Mouse (Mus musculus) E14TG2a.4 (cell line): Measurements from ENCODE around the gene Xpo6.

Source experiments
- CTCF ChIP-seq: conservative IDR thresholded peaks from 2 replicates; pipeline ENCODE4 v1.5.1; 2014; ENCODE audit warnings: low read length
- NANOG ChIP-seq: IDR thresholded peaks from 2 replicates; pipeline ENCODE4 v1.6.1; 2014; ENCODE audit warnings: borderline replicate concordance, low read length, mixed read lengths

- TF ChIP-seq CTCF (no peak), NANOG (no peak)
Measured at GRCm38 (mm10) chr7:126094738-126095137, 105.6 kb downstream of the Xpo6 start.
